ENCODE assay signal across 8 mouse cellular contexts in genomic region chr5:33534345-33534744, GRCm38 (mm10).
DNase-seq lines count a peak whose midpoint lies in the region; ATAC-seq and TF ChIP-seq lines count a peak whose summit lies in the region.

No protein-coding gene starts in this region.

- peak overlapping the region; percentile 55 for H3K4me2 ChIP-seq in kidney, embryonic 15.5 days
- peak overlapping the region; percentile 39 for H3K4me2 ChIP-seq in hindbrain, embryonic 12.5 days (replicated peaks)
- peak overlapping the region; percentile 34 for H3K4me2 ChIP-seq in midbrain, postnatal 0 days (ENCODE audit: low read depth, low read length, poor library complexity, severe bottlenecking)

- TF ChIP-seq CTCF in midbrain, postnatal 0 days (IDR thresholded peaks at IDR 0.05) = no peak

- no peaks in the 10 kb centered on the region for H3K9me3 ChIP-seq in kidney, embryonic 15.5 days (replicated peaks)
- H3K9me3 ChIP-seq in hindbrain, embryonic 12.5 days (replicated peaks) = no peaks in the 10 kb centered on the region
- H3K9me3 ChIP-seq in midbrain, postnatal 0 days (ENCODE audit: low read length) = no peaks in the 10 kb centered on the region

- 1% methylated on average over 13 of the region's 13 CpGs for WGBS in kidney, embryonic 15.5 days
- under 1% methylated on average over 13 of the region's 13 CpGs for WGBS in hindbrain, embryonic 12.5 days
- 5% methylated on average over 13 of the region's 13 CpGs for WGBS in midbrain, postnatal 0 days

- no peak for DNase-seq in kidney, postnatal 25 days
- DNase-seq in ES-CJ7 (ENCODE audit: low read depth, low spot score) = peak; percentile 55
- peak; percentile 22 for DNase-seq in midbrain, postnatal 0 days (ENCODE audit: low spot score)
- DNase-seq in lung, postnatal 25 days (ENCODE audit: low spot score) = no peak
- no peak for DNase-seq in adrenal gland, adult (ENCODE audit: inconsistent age in 2 of 2, low spot score in 1 of 2)

- H3K4me3 ChIP-seq in kidney, embryonic 15.5 days (replicated peaks) = peak overlapping the region; percentile 29
- H3K4me3 ChIP-seq in hindbrain, embryonic 12.5 days = peak overlapping the region; percentile 3; the same call in 1 of the 2 replicates
- 0 out of 2 replicates have a peak overlapping the region, but pooled peaks have one; percentile 5 for H3K4me3 ChIP-seq in midbrain, postnatal 0 days (ENCODE audit: low read depth, low read length)

- peaks cover 35% of the 10 kb centered on the region for H3K4me1 ChIP-seq in kidney, embryonic 15.5 days
- H3K4me1 ChIP-seq in hindbrain, embryonic 12.5 days = peaks cover 31% of the 10 kb centered on the region
- peaks cover 7% of the 10 kb centered on the region; the same call in 1 of the 2 replicates for H3K4me1 ChIP-seq in midbrain, postnatal 0 days (ENCODE audit: insufficient read depth, low read length)

- H3K36me3 ChIP-seq in kidney, embryonic 15.5 days = no peaks in the 10 kb centered on the region
- no peaks in the 10 kb centered on the region for H3K36me3 ChIP-seq in hindbrain, embryonic 12.5 days
- no peaks in the 10 kb centered on the region for H3K36me3 ChIP-seq in midbrain, postnatal 0 days (ENCODE audit: insufficient read depth, low read length)

- peaks cover 86% of the 10 kb centered on the region for H3K27me3 ChIP-seq in kidney, embryonic 15.5 days
- H3K27me3 ChIP-seq in hindbrain, embryonic 12.5 days = peaks cover 83% of the 10 kb centered on the region
- peaks cover 22% of the 10 kb centered on the region for H3K27me3 ChIP-seq in midbrain, postnatal 0 days (ENCODE audit: insufficient read depth, low read length)

- no peak overlapping the region for H3K27ac ChIP-seq in kidney, embryonic 15.5 days
- H3K27ac ChIP-seq in hindbrain, embryonic 12.5 days = no peak overlapping the region
- no peak overlapping the region for H3K27ac ChIP-seq in midbrain, postnatal 0 days (ENCODE audit: low read depth, low read length)

- H3K9ac ChIP-seq in kidney, embryonic 15.5 days = no peak overlapping the region
- H3K9ac ChIP-seq in hindbrain, embryonic 12.5 days = no peak overlapping the region
- H3K9ac ChIP-seq in midbrain, postnatal 0 days (replicated peaks; ENCODE audit: low read length, poor library complexity, severe bottlenecking) = peak overlapping the region; percentile 2; the same call in 1 of the 2 replicates

- peak; percentile 26; the same call in 1 of the 2 replicates for ATAC-seq in kidney, embryonic 15.5 days (replicated peaks; ENCODE audit: low FRiP score)
- ATAC-seq in hindbrain, embryonic 12.5 days (ENCODE audit: low FRiP score) = peak; percentile 41; the same call in 1 of the 2 replicates
- no peak for ATAC-seq in midbrain, postnatal 0 days (ENCODE audit: low FRiP score)
- no peak for ATAC-seq in megakaryocyte-erythroid progenitor cell, adult 5-6 weeks (replicated peaks; ENCODE audit: low FRiP score, low TSS enrichment, poor library complexity, severe bottlenecking)

Comparison
In these comparisons a context has a peak if more than half of its experiments do, and no peak if none do; other contexts are left out.
1. ATAC-seq: peak in kidney, embryonic 15.5 days (single experiment) and hindbrain, embryonic 12.5 days (single experiment); none in midbrain, postnatal 0 days (single experiment) and megakaryocyte-erythroid progenitor cell, adult 5-6 weeks (single experiment).
2. DNase-seq: peak in ES-CJ7 (single experiment) and midbrain, postnatal 0 days (single experiment); none in kidney, postnatal 25 days (0 of 2), lung, postnatal 25 days (single experiment) and adrenal gland, adult (0 of 2).
3. Peak in every context shown above with its lines, with median percentiles within 50 percentile points of each other: H3K4me2 ChIP-seq and H3K4me3 ChIP-seq.